Mouse (Mus musculus) E14TG2a.4 (cell line): ENCODE measurements at regions not wholly inside any gene's neighbourhood (a gene's known extent, or its start where the extent isn't known, plus 50 kb on each side); places are given as distances from the start of the nearest gene placed in this dataset.

Source experiments
- CTCF ChIP-seq: conservative IDR thresholded peaks from 2 replicates; pipeline ENCODE4 v1.5.1; 2014; ENCODE audit warnings: low read length
- NANOG ChIP-seq: IDR thresholded peaks from 2 replicates; pipeline ENCODE4 v1.6.1; 2014; ENCODE audit warnings: borderline replicate concordance, low read length, mixed read lengths
- POU5F1 ChIP-seq: IDR thresholded peaks from 2 replicates; pipeline ENCODE4 v1.6.1; 2014; ENCODE audit warnings: low read length, borderline replicate concordance

- TF ChIP-seq CTCF, result no peak
- no peak for TF ChIP-seq NANOG
- no peak for TF ChIP-seq POU5F1
Measured at GRCm38 (mm10) chr11:43992011-43992471, 91.0 kb upstream of the Adra1b start.
